Mouse (Mus musculus) c-Kit-positive CD71-positive TER-119-positive erythroid progenitor cells, embryonic 14.5 days (primary cell): ENCODE measurements around the gene Tmem203.

Source experiments
- DNase-seq: peaks from one replicate; pipeline ENCODE4 v3.0.0-alpha.2; 2013; ENCODE audit warnings: low spot score

The Tmem203 gene

DNA sequence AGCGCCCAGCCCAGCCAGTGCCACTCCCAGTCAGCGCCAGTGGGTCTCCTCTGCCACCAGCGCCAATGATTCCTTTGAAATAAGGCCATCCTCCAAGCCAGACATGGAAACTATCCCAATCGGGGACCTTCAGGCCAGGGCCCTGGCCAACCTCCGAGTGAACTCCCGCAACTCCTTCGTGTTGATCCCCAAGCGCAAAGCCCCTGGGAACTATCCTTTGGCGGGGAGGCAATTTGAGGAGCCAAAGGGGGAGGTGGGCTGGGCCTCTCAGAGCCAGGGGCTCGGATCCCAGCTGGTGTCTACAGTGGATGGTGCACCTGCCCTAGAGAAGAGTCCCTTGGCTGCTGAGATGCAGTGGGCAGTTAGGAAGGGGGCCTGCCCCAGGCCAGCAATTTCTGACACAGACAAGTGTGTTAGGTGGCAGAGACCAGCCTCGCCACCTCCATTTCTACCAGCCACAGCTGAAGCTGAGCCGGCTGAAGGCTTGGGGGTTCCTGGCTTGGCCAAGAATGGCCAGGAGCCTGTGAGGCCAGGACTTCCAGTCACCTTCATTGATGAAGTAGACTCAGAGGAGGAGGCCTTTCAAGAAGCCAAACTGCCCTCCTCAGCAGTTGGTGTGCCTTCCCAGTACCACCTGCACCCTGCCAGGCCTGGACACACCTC lies 8.5 kb downstream of the Tmem203 start:
- DNase-seq, result no peak

DNA sequence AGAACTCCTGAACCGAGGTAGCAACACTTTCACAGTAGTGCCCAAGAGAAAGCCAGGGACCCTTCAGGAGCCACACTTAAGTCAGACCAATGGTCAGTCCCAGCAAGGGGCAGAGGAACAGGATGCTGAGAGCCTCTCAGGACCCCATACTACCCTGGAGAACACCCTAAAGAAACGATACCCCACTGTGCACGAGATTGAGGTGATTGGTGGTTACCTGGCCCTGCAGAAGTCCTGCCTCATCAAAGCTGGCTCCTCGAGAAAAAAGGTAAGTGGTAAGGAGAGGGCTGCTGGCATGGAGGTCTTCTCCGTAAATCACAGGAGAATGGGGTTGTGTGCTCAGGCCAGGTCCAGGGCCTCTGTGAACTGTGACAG lies 9.0 kb downstream of the Tmem203 start:
- DNase-seq, result no peak

DNA sequence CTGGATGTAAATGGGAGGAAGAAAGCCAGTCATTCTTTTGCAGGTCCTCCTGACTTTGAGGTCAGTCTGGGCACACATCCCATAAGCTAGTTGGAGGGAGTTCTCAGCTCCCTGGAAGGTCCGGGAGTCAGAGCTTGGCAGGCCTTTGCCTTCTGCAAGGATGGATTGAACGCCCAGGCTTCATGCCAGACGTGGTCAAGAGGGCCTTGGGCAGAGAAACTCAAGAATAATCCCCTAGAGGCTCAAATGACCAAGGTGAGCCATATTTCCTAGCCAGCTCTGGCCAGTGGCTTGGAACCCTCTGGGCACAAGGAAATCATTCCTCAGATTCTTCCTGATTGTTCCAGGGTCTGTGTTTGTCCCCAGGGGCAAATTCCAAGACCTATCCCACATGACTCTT lies 9.6 kb downstream of the Tmem203 start:
- no peak for DNase-seq

DNA sequence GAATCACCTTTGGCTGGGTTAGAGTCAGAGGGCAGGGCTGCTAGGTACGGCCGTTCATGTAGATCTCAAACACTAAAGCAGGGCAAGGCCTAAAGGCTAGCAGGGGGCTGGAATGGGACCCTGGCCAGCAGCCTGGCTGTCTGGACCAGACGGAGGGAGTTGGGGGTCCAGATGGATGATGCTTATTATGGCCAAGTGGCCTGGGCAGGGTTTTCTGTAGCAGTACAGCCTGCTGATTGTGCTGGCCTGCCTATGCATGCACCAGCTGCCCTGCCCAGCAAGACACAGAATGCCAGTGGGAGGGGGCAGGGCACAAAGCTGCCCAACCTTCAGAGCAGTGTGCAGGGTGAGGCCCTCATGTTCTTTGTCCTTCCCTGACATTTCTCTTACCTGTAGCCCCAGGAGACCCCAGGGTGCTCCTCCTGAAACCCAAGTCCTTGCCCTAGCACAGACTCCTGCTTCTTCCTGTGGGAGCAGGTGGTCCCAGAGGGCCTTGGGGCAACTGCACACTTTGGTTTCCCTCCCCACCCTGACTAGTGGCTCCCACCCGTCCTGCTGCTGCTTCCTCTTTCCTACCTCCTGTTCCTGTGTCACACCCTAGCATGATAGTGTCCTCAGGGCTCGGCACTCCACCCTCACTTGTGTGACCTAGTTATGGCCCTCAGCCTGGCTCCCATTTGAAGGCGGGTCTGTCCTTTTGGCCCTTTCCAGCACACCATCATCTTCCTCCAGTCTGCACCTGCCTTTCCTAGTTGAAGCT lies 10.8 kb downstream of the Tmem203 start:
- DNase-seq, result no peak

DNA sequence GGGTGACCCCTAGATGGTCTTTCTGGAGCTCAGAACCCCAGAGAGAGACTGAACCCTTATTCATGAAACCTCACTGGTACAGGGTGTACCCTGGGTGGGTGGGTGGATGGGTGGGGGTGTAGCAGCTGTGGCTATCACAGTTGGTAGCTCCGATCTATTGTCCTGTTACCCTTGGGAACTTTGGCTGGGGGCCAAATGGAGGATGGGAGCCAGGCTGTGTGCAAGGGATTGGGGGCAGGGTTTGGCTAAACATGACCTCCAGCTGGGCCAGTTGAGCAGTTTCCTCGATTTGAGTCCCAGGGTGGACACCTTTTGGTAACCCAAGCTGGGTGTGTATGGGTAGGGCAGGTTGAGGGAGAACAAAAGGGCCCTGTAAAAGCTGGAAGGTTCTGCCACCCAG lies 11.5 kb downstream of the Tmem203 start:
- DNase-seq, result no peak

DNA sequence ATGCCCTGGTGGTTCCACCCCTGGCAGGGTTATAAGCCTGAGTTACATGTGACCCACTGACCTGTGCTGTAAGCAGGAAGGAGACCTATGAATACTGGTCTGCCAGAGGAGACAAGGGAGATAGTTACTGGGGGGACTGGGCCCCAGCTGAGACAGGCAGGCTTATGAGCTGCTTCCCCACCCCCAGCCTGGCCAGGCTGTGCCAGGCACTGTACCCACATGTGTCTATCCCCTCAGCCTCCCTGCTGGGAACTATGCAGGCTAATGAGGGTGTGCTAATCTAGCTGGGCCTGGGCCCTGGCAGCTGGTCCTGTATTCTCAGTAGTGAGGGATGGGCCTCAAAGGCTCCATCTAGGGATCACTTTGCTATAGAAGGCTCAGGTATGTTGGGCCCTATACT lies 12.0 kb downstream of the Tmem203 start:
- no peak for DNase-seq

DNA sequence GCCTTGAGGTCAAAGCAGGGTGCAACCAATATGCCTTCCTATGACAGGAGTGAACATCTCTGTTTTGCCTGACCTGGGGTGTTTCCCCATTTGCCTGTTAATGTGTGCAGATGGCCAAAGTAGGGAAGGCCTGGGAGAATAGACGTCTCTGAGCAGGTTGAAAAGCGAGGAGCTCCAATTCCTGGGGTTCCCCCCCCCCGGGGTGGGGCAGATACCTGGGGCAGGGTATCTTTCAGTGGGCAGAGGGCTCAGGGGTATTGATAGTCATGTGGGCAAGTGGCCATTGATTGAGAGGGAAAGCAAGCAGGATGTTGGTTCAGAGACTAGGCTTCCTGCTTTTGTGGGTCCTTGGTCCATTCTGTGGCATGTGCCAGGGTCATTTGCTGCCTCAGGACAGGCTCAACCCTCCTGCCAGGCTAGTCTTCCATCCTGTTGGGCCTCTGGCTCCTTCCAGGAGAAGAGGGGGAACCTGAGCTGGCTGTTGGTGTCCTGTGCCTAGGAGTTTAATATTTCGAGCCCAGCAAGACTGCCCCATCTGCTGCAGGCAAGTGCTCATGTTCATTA lies 12.6 kb downstream of the Tmem203 start:
- DNase-seq, result no peak

DNA sequence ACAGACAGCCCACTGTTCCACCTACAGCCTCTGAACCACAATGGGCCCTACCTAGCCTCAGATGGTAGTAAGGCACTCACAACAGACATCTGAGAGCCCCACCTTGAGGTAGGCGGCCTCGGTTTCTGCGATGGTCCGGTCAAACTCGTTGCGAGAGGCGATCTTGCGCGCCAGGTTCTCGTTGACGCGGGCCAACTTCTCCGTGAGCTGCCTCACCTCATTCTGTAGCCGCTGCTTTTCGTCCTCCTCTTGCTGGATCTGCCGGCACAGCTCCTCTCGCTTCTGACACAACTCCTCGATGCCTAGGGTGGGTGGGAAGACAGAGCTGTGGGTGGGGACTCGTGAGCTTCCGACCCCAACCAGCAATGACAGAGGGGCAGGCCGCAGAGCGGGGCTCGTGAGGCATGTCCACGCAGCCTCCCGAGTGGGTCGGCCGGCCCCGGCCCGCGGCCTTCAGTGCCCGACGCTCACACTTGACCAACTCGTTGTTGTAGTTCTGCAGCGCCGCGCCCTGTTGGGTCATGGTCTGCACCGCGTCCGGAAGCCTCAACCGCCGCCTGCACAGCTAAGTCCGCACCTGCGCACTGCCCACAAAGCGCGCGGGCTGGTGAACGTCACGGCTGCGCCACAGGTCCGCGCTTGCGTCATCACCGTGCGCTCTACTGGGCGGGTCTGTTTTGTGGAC lies 16.7 kb downstream of the Tmem203 start, which contains the start of the genes Ssna1 and Anapc2:
Gene Ssna1 (minus strand): TSS at position 612 of the 685 bp plus-strand sequence.
Gene Anapc2 (plus strand): TSS at position 652 of the 685 bp plus-strand sequence.
- peak; percentile 97 for DNase-seq

DNA sequence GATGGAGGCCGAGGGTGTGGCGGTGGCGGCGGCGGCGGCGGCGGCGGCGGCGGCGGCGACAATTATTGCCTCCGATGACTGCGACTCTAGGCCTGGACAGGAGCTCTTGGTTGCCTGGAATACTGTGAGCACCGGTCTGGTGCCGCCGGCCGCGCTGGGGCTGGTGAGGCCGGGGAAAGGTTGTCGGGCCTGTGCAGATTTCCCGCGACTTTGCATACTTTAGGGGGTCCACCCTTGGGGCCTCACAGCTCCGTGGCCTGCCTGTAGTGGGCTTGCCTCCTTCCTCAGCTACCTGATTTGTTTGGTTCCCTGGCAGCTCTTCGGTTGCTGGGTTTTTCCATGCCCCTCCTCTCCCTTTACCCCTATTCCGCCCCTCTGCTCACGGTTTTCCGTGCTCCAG lies 17.3 kb downstream of the Tmem203 start:
- DNase-seq, result no peak

DNA sequence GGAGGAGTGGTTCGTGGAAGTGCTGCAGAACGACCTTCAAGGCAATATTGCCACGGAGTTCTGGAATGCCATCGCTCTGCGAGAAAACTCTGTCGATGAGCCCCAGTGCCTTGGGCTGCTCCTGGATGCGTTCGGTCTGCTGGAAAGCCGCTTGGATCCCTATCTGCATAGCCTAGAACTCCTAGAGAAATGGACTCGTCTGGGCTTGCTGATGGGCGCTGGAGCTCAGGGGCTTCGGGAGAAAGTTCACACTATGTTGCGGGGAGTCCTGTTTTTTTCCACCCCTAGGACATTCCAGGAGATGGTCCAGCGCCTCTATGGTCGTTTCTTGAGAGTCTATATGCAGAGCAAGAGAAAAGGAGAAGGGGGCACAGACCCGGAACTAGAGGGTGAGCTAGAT lies 17.8 kb downstream of the Tmem203 start:
- DNase-seq, result no peak

DNA sequence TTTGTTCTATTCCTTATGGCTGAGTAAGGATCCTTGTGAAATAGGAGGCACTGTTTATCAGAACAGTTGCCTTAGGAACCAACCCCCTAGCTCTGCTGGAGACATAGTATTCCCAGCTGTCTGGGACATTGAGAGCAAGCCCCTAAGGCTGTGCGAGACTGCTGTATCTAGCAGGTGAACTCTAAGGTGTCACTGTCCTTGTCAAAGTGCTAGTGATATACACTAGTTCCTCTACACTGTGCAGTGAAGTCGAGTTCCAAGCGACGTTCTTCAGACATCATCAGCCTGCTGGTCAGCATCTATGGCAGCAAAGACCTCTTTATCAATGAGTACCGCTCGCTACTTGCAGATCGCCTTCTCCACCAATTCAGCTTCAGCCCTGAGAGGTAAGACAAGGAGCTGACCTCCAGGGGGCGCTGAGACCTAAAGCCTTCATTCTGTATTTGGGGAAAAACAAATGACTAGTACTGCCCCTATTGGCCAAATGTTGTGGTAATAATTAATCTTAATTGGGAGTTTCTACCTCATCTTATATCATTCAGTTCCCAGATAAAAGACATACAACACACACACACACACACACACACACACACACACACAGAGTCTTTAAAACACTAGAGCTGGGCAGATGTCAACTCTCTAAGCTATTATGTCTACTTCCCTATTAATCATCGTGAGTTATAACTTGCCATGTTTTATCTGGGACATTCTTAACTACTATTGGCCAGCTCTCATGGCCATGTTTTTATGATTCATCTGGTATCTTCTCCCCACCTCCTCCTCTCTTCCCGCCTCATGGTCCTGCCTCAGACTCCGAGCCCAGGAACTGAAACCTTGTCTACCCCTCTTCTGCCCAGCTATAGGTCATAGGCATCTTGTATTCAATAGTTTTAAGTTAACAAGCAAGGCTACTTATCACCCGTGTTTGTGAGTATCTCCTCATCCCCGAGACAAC lies 24.0 kb downstream of the Tmem203 start:
- DNase-seq, result peak; percentile 86

DNA sequence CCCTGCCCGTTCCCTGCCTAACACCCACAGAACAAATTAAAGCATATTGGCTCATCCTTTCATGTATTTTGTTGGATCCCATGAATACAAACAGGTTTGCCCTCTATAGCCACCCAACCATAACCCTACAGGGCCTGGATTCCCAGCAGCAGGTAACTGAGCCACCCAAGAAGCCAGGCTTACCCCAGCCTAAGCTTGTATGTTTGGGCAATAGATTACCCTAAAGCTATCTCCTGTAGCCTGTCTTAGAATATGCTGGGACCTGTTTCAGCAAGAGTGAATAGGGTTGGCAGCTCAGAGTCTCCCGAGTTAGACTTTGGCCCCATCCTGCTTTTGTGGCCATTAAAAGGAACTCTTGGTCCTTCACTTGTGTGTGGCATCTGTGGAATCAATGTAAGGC lies 30.3 kb downstream of the Tmem203 start:
- DNase-seq, result no peak

DNA sequence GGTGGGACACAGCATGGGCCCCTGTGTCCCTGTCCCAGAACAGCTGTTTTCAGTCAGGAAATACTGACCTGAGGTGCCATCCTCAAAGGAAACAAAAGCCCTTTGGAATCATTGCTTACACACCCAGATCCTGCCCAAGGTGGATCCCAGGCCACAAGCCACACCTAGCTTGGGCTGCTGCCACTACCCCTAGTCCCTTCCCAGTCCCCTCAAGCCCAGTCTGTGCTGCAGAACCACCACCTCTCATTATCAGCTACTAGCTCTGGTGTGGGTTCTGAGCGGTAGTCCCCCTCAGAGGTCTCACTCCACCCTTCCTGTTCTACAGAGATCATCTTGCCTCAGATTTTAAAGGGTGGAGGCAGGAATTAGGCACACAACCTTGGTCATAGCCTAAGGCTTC lies 31.1 kb downstream of the Tmem203 start:
- no peak for DNase-seq

DNA sequence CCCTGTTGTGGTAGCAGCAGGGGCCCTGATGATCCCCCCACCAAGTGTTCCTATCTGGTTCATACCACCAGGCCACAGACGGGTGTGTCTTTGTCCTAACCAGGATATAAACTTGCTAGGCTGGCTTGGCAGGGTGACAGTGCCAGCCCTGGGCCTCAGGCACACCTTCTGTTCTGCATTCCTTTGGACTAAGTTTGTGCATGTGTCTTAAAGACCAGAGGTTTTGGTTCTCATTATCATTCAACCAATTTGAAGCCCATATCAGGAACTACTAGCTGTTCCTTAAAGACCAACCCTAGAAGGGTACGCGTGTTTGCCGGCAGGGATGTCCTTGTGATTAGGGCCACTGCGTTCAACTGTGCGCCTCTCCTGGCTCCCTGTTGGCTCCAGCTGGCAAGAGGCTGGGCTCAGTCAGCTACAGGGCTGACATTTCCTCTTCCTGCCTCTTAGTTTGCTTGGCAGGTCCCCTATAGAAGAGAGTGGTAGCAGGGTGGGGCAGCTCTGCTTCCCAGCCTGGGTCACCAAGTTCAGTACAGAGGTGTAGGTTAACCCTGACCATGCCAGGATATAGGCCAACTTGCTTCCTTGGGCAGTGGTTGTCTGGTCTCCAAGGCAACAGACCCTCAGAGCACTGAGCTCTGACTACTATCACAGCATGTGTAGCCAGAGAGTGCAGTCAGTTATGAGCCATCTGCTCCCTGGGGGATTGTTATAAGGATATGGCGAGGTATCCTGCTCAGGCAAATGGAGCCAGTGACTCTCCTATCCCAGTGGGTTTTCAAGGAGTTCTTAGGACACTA lies 31.8 kb downstream of the Tmem203 start:
- no peak for DNase-seq

DNA sequence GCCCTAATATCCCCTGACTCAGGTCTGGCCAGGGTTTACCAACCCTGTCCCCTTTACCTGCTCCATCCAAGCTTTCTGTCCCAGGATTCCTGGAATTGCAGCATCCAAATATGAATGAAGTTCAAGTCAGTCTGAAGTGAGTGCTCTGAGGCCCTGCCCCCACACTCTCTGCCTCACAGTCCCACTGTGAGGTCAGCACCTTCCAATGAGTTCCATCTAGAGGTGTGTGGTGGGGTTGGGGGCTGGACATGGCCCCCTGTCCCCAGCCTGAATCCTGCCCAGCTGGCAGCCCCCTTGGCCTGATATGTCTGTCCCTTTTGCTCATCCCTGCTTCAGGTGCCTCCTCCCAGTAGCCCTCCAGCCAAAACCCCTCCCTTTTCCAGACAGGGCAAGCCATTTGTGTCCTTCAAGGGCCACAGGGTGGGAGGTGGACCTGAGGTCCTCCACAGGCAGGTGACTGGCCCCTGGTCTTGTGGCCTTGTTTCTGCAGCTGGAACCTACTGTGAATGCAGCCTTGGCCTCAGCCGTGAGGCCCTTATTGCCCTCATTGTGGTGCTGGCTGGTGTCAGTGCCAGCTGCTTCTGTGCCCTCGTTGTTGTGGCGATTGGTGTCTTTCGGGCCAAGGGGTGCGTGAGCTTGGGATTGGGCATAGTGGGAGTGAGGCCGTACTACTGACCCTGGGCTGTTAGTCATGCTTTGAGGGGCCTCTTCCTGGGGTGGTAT lies 32.8 kb downstream of the Tmem203 start, which contains the start of gene Tmem210:
Gene Tmem210 (plus strand): TSS at position 219 of the 723 bp plus-strand sequence.
- DNase-seq, result no peak

DNA sequence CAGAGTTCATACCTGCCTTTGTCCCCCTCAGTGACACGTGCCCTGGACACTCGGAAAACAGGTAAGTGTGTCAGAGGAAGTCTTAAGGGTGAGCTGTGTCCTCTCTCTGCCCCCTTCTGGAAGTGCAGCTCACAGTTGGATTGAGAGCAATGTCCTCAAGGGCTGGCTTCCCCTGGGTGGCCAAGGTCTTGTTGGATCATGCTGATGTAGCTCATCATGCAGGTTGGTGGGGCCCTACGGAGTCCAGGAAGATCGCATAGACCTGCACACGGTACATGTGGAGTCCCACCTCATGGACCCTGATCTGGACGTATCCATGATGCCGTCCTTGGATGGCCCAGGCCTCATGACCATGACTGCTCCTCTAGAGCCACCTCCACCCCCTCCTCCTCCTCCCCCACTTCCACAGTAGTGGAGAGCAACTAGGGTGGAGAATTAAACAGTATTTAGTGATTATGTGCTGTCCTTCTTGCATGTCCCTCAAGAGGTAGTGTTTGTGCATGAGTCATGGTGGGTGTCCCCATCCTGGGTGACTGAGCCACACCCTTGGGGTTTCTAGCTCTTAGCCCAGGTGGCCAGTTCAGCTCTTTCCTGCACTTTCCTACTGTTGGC lies 33.6 kb downstream of the Tmem203 start:
- DNase-seq, result no peak

DNA sequence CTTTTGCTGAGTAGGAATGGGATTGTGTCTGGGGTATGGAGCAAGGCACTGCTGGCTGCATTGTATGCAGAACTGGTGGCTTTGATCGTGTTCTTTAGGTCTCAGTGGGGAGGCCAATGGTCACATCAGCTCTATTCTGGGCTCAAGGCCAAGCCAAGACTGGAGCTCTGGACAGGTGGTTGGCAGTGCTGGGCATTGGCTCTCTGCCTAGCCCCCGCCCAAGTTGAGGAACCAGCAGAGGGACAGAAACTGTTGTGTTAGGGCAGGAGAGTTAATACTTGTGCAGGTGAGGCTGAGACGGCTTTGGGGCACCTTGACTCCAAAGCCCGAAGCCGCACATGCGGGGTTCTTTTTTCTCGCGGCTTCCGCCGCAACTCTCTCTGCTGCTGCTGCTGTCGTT lies 34.4 kb downstream of the Tmem203 start, which contains the start of gene Lrrc26:
Gene Lrrc26 (plus strand): TSS at position 265 of the 400 bp plus-strand sequence.
- DNase-seq, result no peak

DNA sequence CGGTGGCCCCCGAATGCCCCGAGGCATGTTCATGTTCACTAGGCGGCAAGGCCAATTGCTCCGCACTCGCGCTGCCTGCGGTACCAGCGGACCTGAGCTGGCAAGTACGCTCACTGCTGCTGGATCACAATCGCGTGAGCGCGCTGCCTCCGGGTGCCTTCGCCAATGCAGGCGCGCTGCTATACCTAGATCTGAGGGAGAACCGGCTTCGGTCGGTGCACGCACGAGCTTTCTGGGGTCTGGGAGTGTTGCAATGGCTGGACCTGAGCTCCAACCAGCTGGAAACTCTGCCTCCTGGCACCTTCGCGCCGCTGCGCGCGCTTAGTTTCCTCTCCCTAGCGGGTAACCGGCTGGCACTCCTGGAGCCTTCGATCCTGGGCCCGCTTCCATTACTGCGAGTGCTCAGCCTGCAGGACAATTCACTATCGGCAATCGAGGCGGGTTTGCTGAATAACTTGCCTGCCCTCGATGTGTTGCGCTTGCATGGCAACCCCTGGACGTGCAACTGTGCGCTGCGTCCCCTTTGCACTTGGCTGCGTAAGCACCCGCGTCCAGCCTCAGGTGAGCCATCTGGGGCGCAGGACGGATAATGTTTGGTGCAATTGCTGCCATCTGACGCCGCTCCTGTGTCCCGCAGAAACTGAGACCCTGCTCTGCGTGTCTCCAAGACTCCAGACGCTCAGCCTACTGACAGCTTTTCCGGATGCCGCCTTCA lies 35.0 kb downstream of the Tmem203 start:
- DNase-seq, result no peak

DNA sequence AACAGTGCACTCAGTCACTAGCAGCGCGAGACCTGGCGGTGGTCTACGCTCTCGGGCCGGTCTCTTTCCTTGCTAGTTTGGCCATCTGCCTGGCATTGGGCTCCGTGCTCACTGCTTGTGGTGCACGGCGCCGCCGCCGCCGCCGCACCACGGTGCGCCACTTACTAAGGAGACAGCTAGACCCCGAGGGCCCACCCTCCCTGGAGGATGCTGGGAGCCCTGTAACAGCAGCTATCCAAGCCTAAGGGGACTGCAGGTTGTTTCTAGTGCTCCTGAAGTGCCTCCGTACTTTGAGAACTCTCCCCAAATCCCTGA lies 35.5 kb downstream of the Tmem203 start:
- DNase-seq, result no peak
